Mouse (Mus musculus): ENCODE results near the gene 2610528J11Rik.

GRCm38 (mm10) chr4:118527720-118528119 is 921 bp downstream of the 2610528J11Rik start:
- no peak for TF ChIP-seq CTCF (IDR thresholded peaks at IDR 0.05; ENCODE audit: insufficient read depth, low read length)
- no peak for TF ChIP-seq POLR2A (IDR thresholded peaks at IDR 0.05; ENCODE audit: borderline replicate concordance, extremely low read depth, low read depth, low read length)

All from lung, adult 2 months (tissue).